Mouse (Mus musculus) embryonic fibroblast, embryonic 13.5 days (primary cell): ENCODE results near the gene Prdx2.

Source experiments
- CTCF ChIP-seq: IDR thresholded peaks from 2 replicates; pipeline ENCODE4 v1.5.1; 2011; ENCODE audit warnings: mild to moderate bottlenecking, control low read depth, low read length, moderate library complexity, borderline replicate concordance; ENCODE audit not compliant: insufficient read depth
- POLR2A ChIP-seq: IDR thresholded peaks from 2 replicates; pipeline ENCODE4 v1.6.1; 2011; ENCODE audit warnings: low read depth, mild to moderate bottlenecking, control low read depth, low read length, moderate library complexity

GRCm38 (mm10) chr8:84986379-84986945, 17.1 kb downstream of the Prdx2 start:
- no peak for TF ChIP-seq CTCF
- no peak; the same call in 1 of the 2 replicates for TF ChIP-seq POLR2A
